Mouse (Mus musculus): Measurements from ENCODE around the gene Rap2b.

Gene Rap2b

DNA sequence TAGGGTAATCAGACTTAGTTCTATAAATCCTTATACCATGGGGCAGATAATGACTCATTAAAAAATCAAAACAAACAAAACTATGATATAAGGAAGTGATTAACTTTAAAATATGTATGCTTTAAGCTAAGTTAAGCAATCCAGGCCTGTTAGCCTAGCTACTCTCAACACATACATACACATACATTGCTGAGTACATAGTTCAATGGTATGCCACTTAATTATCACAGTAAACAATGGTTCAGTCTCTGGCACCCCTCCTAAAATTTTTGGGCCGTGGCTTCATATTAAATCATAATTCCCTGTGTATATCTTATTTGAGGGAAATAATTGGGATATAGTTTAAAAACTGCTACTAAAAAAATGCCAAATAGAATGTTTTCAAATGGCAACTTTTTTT, at the start of gene Rap2b:
Gene Rap2b, plus strand, starts transcription at position 301 of the 400 bp plus-strand sequence.
- no peak for DNase-seq

DNA sequence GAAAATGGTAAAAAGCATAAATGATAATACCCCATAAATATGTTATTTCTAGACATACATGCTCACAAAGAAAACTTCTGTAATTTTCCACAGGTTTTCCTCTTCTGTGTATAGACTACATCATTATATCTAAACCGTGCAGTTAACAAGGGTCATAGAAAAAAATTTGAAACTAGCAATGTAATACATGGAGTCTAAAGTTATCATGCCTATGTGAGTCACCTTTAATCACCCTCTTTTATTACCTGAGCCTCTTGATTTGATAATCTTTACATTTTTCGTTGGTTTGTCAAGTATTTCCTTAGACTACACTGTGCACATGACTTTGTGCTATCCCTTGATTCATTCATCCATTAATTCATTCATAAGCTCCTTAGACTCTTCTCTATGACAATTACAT, 46.4 kb upstream of the Rap2b start:
- no peak for DNase-seq

GRCm38 (mm10) chr3:61320031-61320430, 41.4 kb upstream of the Rap2b start:
- DNase-seq = peak; percentile 20

DNA sequence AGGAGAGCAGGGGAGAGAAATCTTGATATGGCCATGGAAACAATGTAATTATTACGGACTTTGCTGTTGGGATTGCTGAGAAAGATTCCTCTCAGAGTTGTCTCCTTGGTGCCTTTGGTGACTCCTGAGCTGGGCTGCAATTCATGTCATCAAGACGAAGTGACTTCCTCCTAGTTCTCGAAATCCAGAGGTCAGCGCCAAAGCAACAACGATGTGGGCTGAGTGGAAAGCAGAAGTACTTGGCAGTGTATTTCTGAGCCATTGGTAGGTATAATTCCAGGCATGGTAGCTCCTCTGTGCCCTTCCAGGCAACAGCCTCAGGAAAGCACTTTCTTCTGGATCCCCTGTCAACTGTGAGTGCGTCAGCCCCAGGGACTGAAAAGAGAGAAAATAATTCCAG, 39.8 kb upstream of the Rap2b start:
- DNase-seq = no peak

DNA sequence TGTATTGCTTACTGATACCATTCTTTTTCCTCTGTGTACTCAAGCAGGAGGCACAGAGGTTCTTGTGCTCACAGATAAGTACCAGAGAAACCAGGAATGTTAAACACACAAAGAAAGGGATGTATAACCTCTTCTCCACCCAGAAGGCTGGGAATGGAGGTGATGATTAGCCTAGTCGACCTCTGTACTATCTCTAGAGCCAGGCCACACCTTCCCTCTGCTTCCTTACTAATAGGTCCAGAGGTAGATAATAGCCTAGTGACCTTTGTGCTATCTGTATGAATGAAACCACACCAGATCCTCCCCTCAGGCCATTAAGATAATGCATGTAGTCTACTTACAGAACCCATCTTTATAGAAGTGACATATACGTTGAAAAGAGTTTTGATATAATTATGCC, 25.2 kb upstream of the Rap2b start:
- no peak for DNase-seq

DNA sequence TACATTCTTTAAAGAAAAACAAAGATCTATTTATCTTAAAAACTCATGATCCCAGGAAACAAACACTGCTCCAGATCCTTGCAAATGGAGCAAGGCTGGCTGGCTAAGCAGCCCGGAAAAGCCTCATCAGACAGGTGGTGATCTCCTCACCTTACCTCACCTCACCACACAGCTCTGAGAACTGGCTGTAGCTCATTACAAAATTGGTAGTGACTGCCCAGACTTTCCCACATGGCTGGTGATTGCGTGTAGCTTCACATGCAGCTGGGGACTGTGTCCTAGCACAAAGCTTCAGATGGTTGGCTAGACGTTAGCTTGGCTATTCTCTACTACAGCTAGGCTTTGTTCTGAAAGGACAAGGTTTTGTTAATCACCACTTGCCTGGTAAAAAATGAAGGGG, 24.2 kb upstream of the Rap2b start:
- DNase-seq = no peak

DNA sequence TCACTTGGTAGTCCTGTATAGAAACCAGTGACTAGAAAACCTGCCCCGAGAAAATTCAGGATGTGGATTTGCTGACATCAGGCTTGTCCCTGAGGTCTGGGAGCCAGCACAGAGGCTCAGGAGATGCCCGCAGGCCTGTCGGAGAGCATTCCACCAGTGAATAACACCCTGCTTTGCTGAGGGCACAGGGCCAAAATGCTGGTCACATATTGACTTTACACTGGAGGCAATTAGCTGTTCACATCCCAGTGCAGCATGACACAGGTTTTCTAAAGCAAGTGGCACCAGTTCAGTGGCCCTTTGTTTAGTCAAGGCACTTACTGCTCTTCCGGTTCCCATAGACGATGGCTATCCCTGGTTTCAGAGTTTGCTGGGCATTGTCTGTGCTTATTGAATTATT, 21.1 kb upstream of the Rap2b start:
- no peak for DNase-seq

- DNase-seq = no peak
These were observed 17.4 kb upstream of the Rap2b start for GRCm38 (mm10) chr3:61344031-61344430.

GRCm38 (mm10) chr3:61345636-61346035, 15.8 kb upstream of the Rap2b start:
- no peak for DNase-seq

DNA sequence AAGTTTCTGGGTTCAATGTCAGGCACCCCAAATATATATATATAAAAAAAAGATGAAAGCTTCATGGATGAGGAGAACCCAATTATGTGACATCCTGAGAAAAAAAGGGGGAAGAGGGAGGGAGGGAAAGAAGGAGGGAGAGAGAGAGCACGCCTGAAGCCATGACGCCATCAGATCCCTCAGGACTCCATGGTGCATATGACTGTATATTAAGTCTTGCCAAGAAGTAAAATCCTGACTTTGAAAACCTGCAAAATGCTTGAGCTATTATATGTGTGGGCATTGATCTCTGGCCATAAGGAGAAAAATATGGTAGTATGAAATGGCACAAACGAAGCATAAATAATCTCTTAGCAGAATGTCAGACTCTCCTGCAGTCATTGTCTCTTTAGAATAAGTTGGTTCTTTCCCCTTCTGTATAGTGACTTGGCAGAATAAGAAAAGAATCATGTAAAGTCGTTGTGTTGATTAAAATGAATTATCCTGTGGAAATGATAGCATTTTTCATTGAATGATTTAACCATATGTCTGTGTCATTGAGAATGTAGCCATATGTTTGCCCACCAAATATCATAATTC, 13.3 kb upstream of the Rap2b start:
- no peak for DNase-seq

DNA sequence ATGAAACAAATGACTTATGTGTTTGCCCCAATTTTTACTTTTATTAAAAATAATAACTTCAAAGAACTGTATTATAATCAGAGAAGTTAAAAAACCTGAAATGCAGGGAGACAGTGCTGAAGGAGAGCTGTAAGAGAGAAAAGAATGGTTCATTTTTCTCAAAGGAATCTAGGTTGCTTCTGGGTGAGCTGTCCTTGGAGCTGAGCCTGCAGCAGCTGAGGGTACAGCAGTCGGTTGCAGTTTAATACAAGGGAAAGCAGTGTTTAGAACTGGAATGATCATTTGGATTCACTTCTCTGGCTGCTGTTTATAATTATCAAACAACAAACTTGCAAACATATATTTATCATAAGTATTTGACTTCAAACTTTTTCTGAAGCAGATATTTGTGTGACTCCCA, 12.0 kb upstream of the Rap2b start:
- no peak for DNase-seq

GRCm38 (mm10) chr3:61355464-61355863, 6.0 kb upstream of the Rap2b start:
- DNase-seq = no peak

- DNase-seq = no peak
These were observed 3.3 kb upstream of the Rap2b start for GRCm38 (mm10) chr3:61358107-61358506.

- peak; percentile 29 for DNase-seq
These were observed 2.6 kb upstream of the Rap2b start for GRCm38 (mm10) chr3:61358756-61359293.

DNA sequence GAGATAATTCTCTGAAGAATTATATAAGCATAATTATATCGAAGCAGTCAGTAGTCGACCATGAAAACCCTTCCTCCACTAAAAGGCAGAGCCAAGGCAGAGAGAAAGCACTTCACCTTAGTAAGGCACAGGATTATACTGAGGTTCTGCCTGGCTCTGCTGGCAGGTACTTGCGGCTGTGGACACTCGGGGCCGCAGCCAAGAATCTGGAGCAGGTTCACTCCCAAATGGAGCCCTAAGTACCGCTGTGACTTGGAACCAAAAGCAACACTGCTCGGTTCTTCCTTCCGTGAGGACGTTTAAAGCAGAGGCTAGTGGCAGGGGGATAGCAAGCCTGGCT, 1.4 kb downstream of the Rap2b start:
- no peak for DNase-seq

GRCm38 (mm10) chr3:61363161-61363988, 1.9 kb downstream of the Rap2b start:
- DNase-seq = peak; percentile 94

- peak; percentile 96 for DNase-seq
These were observed 2.7 kb downstream of the Rap2b start for GRCm38 (mm10) chr3:61363989-61364660.

DNA sequence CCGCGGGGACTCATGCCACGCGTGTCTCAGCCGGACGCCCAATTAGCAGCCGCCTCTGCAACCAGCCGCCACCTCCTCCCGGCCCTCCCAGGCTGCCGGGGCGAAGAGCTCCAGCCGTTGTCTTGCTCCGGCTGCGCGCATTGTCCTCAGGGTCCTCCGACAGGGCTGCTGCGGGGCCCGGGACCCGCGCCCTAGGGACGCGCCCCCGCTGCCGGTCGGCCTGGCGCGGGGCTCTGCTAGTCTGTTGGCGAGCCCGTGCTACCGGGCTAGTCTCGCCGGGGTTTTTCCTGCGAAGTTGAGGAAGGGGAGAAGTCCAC, 3.2 kb downstream of the Rap2b start:
- DNase-seq = no peak

- peak; percentile 62 for DNase-seq
These were observed 3.7 kb downstream of the Rap2b start for GRCm38 (mm10) chr3:61364978-61365778.

- no peak for DNase-seq
These were observed 4.4 kb downstream of the Rap2b start, which contains the start of gene B430305J03Rik for GRCm38 (mm10) chr3:61365779-61366373. Gene B430305J03Rik, minus strand, starts transcription at chr3:61365951.

- DNase-seq = no peak
These were observed 7.0 kb downstream of the Rap2b start for GRCm38 (mm10) chr3:61368446-61368845.

GRCm38 (mm10) chr3:61376001-61376400, 14.6 kb downstream of the Rap2b start:
- DNase-seq = no peak

DNA sequence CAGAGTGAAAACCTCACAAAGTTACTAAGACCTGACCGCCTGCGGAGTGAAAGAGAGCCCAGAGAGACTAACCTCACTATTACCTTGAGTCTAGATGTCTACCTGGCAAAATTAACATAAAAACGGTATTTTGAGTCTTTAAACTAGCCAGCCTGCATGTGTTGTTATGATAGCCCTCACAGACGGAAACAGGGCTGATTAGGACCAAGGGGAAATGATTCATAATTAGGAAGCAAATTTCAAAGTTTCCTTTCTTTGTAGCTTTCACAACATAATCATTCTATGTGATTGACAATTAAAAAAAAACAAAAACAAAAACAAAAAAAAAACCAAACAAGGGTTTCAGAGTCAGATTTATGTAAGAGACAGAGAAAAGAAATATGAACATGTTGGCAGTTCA, 24.9 kb downstream of the Rap2b start:
- no peak for DNase-seq
